Mouse (Mus musculus): ENCODE measurements around the gene Papolg.

GRCm38 (mm10) chr11:23856723-23857112, 38.3 kb downstream of the Papolg start:
- TF ChIP-seq CTCF (IDR thresholded peaks at IDR 0.05; ENCODE audit: low read depth) (no peak), EP300 (IDR thresholded peaks at IDR 0.05; ENCODE audit: low read depth) (no peak)

All from liver, embryonic 14.5 days (tissue).